Mouse (Mus musculus) urinary bladder, postnatal 4 days (tissue): Measurements from ENCODE around the gene Bloc1s2.

ENCODE experiments used
- DNase-seq, 2 experiments: peaks; one replicate each; pipeline ENCODE4 v3.0.0; 2021 to 2022; ENCODE audit warnings: low spot score in 2 of 2

The Bloc1s2 gene

GRCm38 (mm10) chr19:44145702-44146567 lies at the start of gene Bloc1s2:
TSS of gene Bloc1s2 (minus strand) at chr19:44146446.
- DNase-seq, result peak; percentile 81 to 85

- DNase-seq, result peak; percentile 40 to 76
These were observed 48.9 kb upstream of the Bloc1s2 start for GRCm38 (mm10) chr19:44195138-44195537.

- DNase-seq, result no peak
These were observed 47.7 kb upstream of the Bloc1s2 start for GRCm38 (mm10) chr19:44193906-44194305.

GRCm38 (mm10) chr19:44192342-44192741 lies 46.1 kb upstream of the Bloc1s2 start, which contains the start of gene Pkd2l1:
TSS of gene Pkd2l1 (minus strand) at chr19:44192442.
- no peak for DNase-seq

- no peak for DNase-seq
These were observed 42.8 kb upstream of the Bloc1s2 start for GRCm38 (mm10) chr19:44189056-44189455.

- peak in 1 of 2 experiments; percentile 30 for DNase-seq
These were observed 37.7 kb upstream of the Bloc1s2 start for GRCm38 (mm10) chr19:44183968-44184367.

GRCm38 (mm10) chr19:44180502-44180901 lies 34.3 kb upstream of the Bloc1s2 start:
- peak in 1 of 2 experiments; percentile 26 for DNase-seq

GRCm38 (mm10) chr19:44176741-44177140 lies 30.5 kb upstream of the Bloc1s2 start:
- DNase-seq, result peak in 1 of 2 experiments; percentile 1

GRCm38 (mm10) chr19:44174835-44175234 lies 28.6 kb upstream of the Bloc1s2 start:
- DNase-seq, result no peak

- no peak for DNase-seq
These were observed 15.3 kb upstream of the Bloc1s2 start for GRCm38 (mm10) chr19:44161515-44161914.

- DNase-seq, result no peak
These were observed 13.1 kb upstream of the Bloc1s2 start for GRCm38 (mm10) chr19:44159386-44159785.

GRCm38 (mm10) chr19:44157005-44157404 lies 10.8 kb upstream of the Bloc1s2 start:
- DNase-seq, result no peak

- no peak for DNase-seq
These were observed 7.5 kb upstream of the Bloc1s2 start for GRCm38 (mm10) chr19:44153781-44154180.

GRCm38 (mm10) chr19:44148991-44149390 lies 2.7 kb upstream of the Bloc1s2 start:
- no peak for DNase-seq

- no peak for DNase-seq
These were observed 2.1 kb upstream of the Bloc1s2 start for GRCm38 (mm10) chr19:44148345-44148744.

- DNase-seq, result no peak
These were observed 705 bp upstream of the Bloc1s2 start for GRCm38 (mm10) chr19:44146951-44147350.

GRCm38 (mm10) chr19:44146568-44146879 lies 278 bp upstream of the Bloc1s2 start:
- DNase-seq, result no peak

- no peak for DNase-seq
These were observed 1.9 kb downstream of the Bloc1s2 start for GRCm38 (mm10) chr19:44144366-44144765.

- DNase-seq, result no peak
These were observed 10.2 kb downstream of the Bloc1s2 start for GRCm38 (mm10) chr19:44135960-44136485.

GRCm38 (mm10) chr19:44135072-44135959 lies 10.9 kb downstream of the Bloc1s2 start, which contains the start of gene Cwf19l1:
TSS of gene Cwf19l1 (minus strand) at chr19:44135876.
- peak; percentile 77 to 88 for DNase-seq

- no peak for DNase-seq
These were observed 13.3 kb downstream of the Bloc1s2 start for GRCm38 (mm10) chr19:44132917-44133316.

- DNase-seq, result no peak
These were observed 17.7 kb downstream of the Bloc1s2 start for GRCm38 (mm10) chr19:44128560-44128959.
